Mouse (Mus musculus) olfactory bulb, adult 2 months (tissue): Measurements from ENCODE around the gene Ripply1.

Experiments
- CTCF ChIP-seq: fragments of 200-500 bp; IDR thresholded peaks from 2 replicates; pipeline ENCODE4 v1.5.1; 2012; ENCODE audit warnings: low read depth, mild to moderate bottlenecking, low read length, moderate library complexity; ENCODE audit not compliant: insufficient read depth
- POLR2A ChIP-seq: fragments of 200-500 bp; IDR thresholded peaks from 2 replicates; pipeline ENCODE4 v1.6.1; 2012; ENCODE audit warnings: mild to moderate bottlenecking, low read depth, low read length, moderate library complexity; ENCODE audit not compliant: insufficient read depth

DNA sequence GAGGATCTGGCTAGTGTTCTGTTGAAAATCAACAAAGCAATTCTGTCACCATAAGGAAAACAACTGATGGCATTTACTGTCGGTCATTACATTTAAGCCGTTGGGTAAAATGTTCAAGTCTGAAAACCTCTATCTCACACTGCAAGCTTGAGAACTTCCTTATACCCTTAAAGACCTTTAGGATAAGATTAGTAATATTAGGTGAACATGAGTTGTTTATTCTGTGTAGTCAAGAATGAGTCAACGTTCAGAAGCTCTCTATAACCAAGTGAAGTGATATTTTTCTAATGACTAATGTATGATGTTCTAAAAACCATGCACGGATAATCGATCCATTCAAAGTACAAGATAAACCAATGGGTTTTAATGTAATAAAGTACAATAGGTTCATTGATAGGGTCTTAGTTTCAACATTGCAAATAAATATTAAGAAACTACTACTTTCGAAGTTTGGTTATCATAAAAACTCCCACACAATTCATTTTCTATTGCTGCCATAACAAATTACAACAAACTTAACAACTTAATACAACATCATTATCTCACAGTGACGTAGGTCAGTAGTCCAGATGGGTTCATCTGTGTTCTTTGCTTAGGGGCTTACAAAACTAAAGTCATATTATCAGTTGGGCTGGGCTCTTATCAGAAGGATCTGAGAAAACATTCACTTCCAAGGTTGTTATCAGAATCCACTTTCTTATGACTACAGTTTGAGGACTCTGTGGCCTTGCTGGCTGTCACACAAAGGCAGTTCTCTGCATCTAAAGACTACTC is 12.1 kb upstream of the Ripply1 start:
- TF ChIP-seq CTCF, result no peak
- TF ChIP-seq POLR2A, result no peak
